In genomic region chr1:137373509-137374420, GRCm38 (mm10) we compare ENCODE assay signal across 11 mouse cellular contexts.
DNase-seq lines count a peak whose midpoint lies in the region; ATAC-seq and TF ChIP-seq lines count a peak whose summit lies in the region.
"Had no signal": no experiment of that assay in that cellular context is flagged by ENCODE, and none has a peak within 500 bp of the region (broad histone marks: within the 10 kb centered on the region; RNA-seq: fewer than 3 reads in every experiment).

No protein-coding gene starts in this region.

- H3K4me3 ChIP-seq in lung, embryonic 16.5 days (ENCODE audit: low read length), result no peak overlapping the region
- H3K4me3 ChIP-seq in lung, adult 2 months (replicated peaks; ENCODE audit: extremely low read depth, low read depth, low read length), result no peak overlapping the region
- no peak overlapping the region for H3K4me3 ChIP-seq in forebrain, embryonic 13.5 days
- H3K4me3 ChIP-seq: gastrocnemius, adult 2 months; stomach, embryonic 15.5 days had no signal

- peak; percentile 54; the same call in 1 of the 2 replicates for ATAC-seq in lung, embryonic 16.5 days (ENCODE audit: low read depth)
- ATAC-seq in forebrain, embryonic 13.5 days, result peak; percentile 86

- no peaks in the 10 kb centered on the region for H3K36me3 ChIP-seq in lung, embryonic 16.5 days (ENCODE audit: control insufficient read depth, insufficient read depth, low read length)
- H3K36me3 ChIP-seq in forebrain, embryonic 13.5 days (ENCODE audit: poor library complexity, severe bottlenecking), result no peaks in the 10 kb centered on the region
- H3K36me3 ChIP-seq: stomach, embryonic 15.5 days had no signal

- H3K9me3 ChIP-seq in lung, embryonic 16.5 days (ENCODE audit: control insufficient read depth, low read length), result no peaks in the 10 kb centered on the region
- no peaks in the 10 kb centered on the region for H3K9me3 ChIP-seq in forebrain, embryonic 13.5 days (replicated peaks)
- H3K9me3 ChIP-seq: stomach, embryonic 15.5 days had no signal

- no peak overlapping the region for H3K27ac ChIP-seq in lung, embryonic 16.5 days (ENCODE audit: low read length)
- H3K27ac ChIP-seq in forebrain, embryonic 13.5 days, result peak overlapping the region; percentile 82
- H3K27ac ChIP-seq: gastrocnemius, adult 2 months; stomach, embryonic 15.5 days had no signal

- DNase-seq in lung, adult 2 months, result no peak
- DNase-seq in mesoderm, embryonic 11.5 days (ENCODE audit: low read depth, low spot score), result peak; percentile 47
- no peak for DNase-seq in left cerebral cortex, postnatal 25 days (ENCODE audit: low spot score in 2 of 2)
- DNase-seq in heart, adult 8-10 months (ENCODE audit: low spot score), result no peak
- DNase-seq in adrenal gland, adult 18-20 months (ENCODE audit: low spot score in 2 of 2), result no peak
- DNase-seq: gastrocnemius, adult 2 months; kidney, adult 18-20 months had no signal

- no peak for TF ChIP-seq POLR2A in lung, adult 2 months (IDR thresholded peaks at IDR 0.05; ENCODE audit: borderline replicate concordance, extremely low read depth, low read depth, low read length)

- H3K9ac ChIP-seq in lung, embryonic 16.5 days (ENCODE audit: low read length), result no peak overlapping the region
- H3K9ac ChIP-seq in forebrain, embryonic 13.5 days, result no peak overlapping the region
- H3K9ac ChIP-seq: stomach, embryonic 15.5 days had no signal

- TF ChIP-seq CTCF in lung, adult 2 months (IDR thresholded peaks at IDR 0.05; ENCODE audit: insufficient read depth, low read length), result no peak

- H3K27me3 ChIP-seq in lung, embryonic 16.5 days (ENCODE audit: control insufficient read depth, insufficient read depth, low read depth, low read length), result no peaks in the 10 kb centered on the region
- no peaks in the 10 kb centered on the region for H3K27me3 ChIP-seq in forebrain, embryonic 13.5 days
- H3K27me3 ChIP-seq: CH12.LX; stomach, embryonic 15.5 days had no signal

- 68% methylated on average over 15 of the region's 15 CpGs for WGBS in lung, embryonic 16.5 days
- 82% methylated on average over 15 of the region's 15 CpGs for WGBS in lung, adult 2 months
- WGBS in forebrain, embryonic 13.5 days, result 15% methylated on average over 15 of the region's 15 CpGs

- no peak overlapping the region for H3K4me2 ChIP-seq in lung, embryonic 16.5 days (ENCODE audit: low read depth, low read length)
- 0 out of 2 replicates have a peak overlapping the region, but pooled peaks have one; percentile 7 for H3K4me2 ChIP-seq in forebrain, embryonic 13.5 days
- H3K4me2 ChIP-seq: stomach, embryonic 15.5 days had no signal

- H3K4me1 ChIP-seq in lung, embryonic 16.5 days (replicated peaks; ENCODE audit: control insufficient read depth, insufficient read depth, low read length), result peaks cover 6% of the 10 kb centered on the region
- no peaks in the 10 kb centered on the region; the same call in 1 of the 2 replicates for H3K4me1 ChIP-seq in lung, adult 2 months (ENCODE audit: control insufficient read depth, insufficient read depth, low read length)
- H3K4me1 ChIP-seq in forebrain, embryonic 13.5 days, result peaks cover 47% of the 10 kb centered on the region
- H3K4me1 ChIP-seq: stomach, embryonic 15.5 days had no signal

- intact Hi-C loops in left cerebral cortex, postnatal 25 days (cut with DNase I), result no loop called here
